Mouse (Mus musculus) adrenal gland, postnatal 14 days (tissue): ENCODE data around the gene Spock2. TPM values are rescaled to one million over a fixed set of nuclear protein-coding genes. Genes with fewer than 3 reads are reported as not detected.
"Not testable (repeated sequence)": the region's sequence is repeated elsewhere in the genome, so short reads cannot be mapped to it uniquely, and the experiment has no call there.

Experiments
- DNase-seq: peaks from one replicate; pipeline ENCODE4 v3.0.0; 2021; ENCODE audit warnings: mixed read lengths
- total RNA-seq: library from RNA; stranded (reverse); gene quantifications from 2 replicates; pipeline ENCODE4 v1.2.3, GENCODE M21; 2021

Spock2 gene
- total RNA-seq, 1 experiment from 2014 or later = 34.9 TPM

DNA sequence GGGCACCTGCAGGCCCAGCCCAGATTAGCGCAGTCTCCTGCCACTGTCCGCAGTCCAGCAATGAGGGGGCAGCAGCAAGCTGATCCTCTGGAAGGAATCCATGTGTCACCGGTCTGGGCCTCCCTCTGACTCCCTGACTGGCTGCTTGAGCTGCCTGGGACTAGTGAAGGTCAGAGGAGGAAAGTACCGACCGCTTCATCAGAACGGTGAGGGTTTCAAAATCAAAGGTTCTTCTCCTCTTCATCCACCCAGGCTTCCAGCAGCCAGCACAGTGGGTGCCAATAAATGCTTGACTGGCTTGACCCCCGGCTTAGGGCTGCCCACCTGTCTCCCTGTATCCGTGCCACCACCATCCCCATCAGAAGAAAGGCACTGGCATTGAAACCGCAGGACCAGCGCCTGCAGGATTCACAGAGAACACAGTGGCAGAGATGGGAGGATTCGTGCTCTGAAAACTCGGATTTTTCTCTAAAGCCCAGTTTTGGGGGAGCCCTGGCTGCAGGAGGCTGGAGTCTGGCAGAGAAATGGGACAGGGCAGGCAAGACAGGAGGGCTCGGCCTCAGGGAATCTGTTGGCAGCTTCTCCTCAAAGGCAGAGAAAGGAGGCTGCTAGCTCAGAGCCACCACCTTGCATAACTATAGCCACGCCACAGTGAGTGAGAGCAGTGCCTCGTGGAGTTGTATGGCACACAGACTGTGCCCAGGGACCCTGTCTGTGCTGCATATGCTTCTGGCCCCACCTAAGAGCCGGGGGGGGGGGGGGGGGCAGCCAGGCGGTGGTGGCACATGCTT is 2.5 kb downstream of the Spock2 start:
- peak; percentile 36 for DNase-seq

DNA sequence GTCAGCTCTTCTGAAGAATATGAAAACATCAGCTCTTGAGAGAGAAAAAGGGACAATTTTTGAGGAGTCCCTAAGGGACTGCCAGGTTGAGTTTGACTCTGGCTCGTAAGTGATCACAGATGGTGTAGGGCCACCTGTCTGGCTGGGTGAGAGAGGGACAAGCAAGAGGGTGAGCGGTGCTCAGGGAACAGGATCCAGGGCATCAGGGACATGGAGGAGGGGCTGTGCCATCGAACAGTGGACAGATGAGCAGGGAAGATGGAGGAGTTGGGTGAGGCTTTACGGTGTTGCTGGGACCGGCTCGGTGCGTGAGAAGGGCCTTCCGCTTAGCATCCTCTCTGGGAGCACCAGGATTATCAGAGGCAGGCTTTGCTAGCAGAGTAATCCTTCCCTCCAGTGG is 3.3 kb downstream of the Spock2 start:
- DNase-seq = no peak

DNA sequence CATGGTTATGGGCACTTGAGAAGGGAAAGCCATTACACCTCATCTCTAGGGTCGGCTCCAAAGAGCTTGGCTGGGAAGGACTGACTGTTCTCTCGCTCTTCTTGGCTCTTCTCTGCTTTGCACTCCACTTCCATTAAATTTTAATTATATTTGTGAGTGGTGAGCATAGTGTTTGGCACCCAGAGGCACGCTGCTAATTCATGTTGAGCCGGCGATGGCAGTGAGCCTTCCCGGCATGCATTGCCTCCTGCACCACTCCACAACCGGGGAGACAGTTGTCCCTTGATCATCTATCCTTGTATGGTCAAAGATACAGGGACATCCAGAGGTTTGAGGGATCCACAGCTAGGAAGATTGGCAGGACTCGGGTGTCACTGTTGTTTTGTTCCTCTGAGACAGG is 4.0 kb downstream of the Spock2 start:
- no peak for DNase-seq

DNA sequence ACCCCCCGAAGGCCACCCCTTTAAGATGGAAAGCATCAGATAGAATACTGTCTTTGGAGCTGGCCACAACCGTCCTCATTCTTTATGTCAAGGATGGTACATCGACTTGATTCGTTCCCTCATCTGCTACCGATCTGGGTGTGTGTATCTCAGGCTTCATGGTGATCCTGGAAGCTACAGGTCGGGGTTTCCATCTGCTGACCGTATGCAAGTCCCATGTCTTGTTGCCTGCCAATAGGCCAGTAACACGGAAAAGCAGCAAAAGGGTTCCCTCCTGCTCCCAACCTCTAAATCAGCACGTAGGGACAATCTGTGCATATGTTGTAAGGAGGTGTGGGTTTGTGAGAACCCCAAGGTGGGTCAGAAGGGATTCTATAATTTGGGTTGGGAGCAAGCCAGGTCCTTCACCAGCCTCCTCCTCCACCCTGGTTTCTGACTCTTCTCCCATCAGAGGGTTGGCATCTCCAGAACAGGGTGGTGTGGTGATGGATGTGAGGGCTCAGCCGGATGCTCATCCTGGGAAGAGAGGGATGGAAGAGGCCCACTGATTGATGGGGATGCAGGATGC is 5.0 kb downstream of the Spock2 start:
- DNase-seq = no peak

DNA sequence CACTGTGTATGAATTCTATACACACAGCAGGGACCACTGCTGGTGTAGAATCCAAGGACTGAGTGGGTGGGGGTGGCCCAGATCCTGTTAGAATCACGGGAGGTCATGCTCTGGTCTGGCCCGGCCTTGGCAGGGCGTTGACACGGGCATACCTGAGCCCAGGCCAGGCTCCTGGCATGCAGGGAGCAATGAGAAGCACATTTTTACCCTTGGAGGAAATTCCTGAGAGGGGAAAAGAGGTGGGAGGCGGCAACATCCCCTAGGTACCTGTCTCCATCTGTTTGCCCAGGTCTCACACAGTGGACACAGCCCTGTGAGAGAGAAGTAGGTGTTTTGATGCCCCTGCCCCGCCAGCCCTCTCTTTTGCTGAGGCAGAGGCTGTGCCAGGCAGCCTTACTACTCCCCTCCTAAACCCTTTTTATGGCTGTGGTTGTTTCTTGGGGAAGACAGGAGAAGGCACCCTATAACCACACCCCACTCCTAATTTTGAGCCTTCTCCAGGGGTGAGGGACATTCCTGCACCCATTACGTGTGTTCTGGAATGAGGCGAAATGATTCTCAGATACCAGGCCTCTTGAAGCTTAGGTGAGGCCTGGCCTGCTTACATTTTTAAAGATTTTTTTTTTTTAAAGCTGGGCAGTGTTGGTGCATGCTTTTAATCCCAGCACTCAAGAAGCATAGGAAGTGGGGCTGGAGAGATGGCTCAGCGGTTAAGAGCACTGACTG is 8.1 kb downstream of the Spock2 start:
- no peak for DNase-seq

DNA sequence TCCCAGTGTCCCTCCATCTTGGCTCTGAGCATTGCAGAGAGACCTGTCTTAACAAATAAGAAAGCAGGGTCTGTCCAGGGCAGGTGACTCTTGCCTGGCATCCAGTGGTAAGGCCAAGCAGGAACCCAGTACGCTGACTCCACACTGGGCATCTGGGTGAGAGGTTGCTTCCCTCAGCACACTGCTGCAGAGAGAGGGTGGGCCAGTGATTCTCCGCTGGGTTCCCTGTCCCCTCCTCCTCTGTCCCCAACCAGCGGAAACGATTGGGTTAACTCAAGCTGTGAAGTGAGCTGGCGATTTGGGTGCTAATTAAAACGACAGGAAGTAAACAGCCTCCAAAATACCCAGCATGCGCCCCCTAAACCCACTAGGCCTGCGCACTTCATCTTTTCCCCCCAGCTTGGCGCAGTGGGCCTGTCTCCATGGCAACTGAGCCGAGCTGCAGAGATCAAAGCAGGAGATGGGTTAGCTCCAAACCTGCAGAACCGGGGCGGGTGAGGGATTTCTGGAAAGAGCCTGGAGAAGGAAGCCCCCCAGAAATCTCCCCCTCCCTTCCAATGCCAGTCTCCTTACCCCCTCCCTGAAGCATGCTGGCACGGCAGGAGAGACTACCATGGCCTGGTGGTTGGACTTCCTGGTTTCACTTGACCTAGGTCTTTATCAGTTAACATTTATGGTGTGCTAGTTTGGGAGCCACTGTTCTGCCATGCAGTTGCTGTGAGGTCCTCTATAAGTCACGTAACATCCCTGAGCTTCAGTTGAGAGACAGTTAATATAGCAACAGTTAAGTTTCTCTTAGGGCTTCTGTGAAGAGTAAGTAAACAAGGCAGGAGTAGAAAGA is 9.5 kb downstream of the Spock2 start:
- DNase-seq = peak; percentile 57

DNA sequence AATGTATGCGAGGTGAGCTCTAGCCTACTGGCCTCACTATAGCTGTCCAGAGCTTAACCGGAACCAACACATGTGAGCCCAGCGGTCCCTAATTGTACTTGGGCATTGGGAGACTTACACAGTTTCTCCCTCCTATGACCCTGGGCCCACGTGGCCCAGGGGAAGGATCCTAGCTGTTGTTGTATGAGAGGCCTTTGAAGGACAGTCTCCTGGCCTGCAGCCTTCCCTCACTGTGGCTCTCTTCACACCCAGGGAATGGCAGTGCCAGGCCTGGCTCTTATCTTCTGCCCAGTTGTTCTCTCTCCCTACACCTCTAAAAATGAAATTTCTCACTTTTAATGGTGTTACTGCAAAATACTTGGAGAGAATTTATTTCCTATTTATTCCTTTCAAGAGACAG is 11.0 kb downstream of the Spock2 start:
- DNase-seq = peak; percentile 56

DNA sequence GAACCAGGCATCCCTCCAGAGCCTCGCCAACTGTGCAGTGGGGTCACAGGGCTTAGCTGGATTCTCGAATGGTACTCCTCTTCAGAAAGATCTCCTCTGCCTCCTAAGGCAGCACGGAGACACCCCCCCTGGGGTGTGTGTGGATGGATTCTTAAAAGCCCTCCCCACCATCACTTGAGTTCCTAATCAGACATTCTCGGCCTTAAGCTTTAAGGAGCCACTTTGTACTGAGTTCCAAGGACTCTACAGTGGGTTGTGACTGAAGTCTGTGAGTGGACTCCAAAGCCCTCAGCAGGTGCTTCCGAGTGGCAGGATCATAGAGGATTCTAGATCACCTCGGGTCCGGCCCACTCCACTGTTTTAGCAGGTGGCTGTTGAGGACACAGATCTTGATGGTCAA is 12.4 kb downstream of the Spock2 start:
- DNase-seq = no peak

DNA sequence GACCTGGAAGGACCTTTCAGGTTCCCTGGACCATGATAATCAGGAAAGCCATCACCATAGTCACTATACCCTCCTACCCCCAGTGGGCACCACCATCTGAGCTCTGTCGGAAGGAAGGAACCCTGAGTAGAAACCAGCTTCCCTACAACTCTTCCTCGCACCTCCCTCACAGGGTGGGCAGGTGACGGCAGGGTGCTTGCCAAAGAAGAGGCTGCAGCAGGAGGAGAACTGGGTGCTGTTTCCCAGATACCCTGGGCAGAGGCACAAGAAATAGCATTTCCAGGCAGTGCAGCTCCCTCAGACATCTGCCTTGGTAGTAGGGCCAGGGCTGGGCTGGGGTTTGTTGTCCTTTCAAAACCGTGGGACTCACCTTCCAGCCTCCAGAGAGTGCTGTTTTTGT is 14.6 kb downstream of the Spock2 start:
- DNase-seq = no peak

DNA sequence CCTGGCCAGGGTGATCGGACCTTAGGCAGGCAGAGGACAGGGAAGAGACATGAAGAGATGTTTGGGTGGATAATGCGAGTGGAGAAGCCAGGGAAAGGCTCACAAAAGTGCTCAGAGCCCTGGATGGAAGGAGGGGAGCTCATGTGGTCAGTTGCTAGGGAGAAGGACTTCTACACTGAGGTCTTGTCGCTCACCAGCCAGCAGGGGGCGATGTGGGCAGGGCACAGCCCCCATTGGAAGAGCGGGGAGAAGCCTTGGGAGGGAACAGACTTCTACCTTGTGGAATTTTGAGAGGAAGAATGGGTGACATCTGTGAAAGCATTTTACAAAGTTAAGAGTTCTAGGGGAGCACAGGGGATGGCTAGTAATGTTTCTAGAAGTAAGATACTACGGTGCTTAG is 18.1 kb downstream of the Spock2 start:
- DNase-seq = peak; percentile 64

DNA sequence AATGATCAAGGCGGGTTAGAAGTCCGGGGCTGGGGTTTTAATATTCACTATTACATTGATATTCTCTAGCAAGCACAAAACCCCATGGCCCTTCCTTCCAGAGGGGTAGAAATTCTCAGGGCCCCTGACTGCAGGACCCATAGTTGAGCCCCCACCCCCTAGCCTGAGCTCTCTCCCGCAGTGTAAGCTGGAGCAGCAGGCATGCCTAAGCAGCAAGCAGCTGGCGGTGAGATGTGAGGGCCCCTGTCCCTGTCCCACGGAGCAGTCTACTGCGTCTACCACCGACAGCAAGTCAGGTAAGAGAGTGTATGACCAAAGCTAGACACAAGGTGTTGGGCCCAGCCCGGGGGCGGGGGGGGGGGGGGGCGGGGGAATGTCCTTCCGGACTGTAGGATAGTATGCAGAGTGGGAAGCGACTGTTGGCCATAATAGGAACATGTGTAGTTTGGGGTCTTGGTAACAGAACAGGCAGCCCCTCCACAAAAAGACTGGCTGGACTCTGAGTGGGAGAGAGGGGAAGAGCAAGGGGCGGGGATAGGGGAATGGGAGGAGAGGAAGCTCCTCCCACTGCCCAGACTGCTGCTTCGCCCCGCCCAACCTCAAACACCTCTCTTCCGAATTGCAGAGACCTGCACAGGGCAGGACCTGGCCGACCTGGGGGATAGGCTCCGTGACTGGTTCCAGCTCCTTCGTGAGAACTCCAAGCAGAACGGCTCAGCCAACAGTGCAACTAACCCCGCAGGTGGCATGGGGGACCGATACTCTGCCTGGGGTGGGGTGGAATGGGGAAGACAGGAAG is 19.7 kb downstream of the Spock2 start:
- DNase-seq = no peak

DNA sequence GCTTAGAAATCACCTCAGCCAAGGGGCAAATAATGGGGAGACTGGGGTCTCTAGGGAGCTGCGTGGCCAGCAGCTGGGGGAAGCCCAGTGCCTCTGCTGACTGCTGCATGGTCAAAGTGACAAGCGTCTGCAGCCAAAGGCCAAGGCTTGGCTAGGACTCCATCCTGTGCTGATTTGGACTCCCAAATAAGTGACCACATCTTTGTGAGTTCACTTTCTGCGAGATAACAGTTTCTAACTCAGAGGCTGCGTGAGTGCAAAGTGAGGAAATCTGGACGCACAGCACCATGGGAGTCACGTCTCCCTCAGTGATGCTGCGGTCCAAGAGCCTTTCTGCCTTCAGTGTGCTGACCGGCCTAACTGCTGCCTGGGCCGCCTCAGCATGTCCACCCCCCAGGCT is 22.3 kb downstream of the Spock2 start:
- no peak for DNase-seq

DNA sequence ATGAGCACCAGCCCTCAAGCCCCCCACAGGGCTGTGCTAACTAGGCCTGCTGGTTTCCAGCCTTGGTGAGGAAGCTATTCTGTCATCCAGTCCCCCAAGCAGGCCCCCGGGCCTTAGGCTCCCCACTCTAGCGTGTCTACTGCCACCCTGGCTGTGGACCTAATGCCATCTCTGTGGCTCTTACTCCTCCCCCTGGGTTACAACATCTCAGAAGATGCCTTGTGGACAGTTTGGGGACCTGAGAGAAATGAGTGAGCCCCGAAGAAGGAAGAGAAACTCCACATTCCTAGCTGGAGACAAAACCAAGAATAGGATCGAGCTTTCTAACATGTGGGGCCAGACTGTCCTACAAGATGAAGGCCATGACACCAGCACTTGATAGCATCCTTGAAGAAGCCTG is 24.5 kb downstream of the Spock2 start:
- no peak for DNase-seq

DNA sequence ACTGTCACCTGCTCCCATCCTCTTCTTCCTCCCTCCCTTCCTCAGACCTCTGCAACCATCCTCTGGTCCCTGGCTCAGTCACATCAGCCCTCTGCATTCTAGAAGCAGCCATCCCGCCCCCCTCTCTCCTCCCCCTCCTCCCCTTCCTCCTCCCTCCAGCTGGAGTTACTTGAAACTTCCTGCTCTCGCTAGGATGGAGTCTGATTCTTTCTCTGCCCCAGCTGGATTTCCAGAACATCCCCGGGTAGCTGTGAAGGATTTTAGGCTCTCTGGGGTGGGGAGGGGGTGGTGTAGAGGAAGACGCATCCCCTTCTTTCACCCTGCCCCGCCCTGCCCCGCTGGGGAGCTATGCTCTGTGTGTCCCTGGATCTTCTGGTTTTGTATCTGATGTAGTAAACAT is 27.5 kb downstream of the Spock2 start:
- DNase-seq = no peak

DNA sequence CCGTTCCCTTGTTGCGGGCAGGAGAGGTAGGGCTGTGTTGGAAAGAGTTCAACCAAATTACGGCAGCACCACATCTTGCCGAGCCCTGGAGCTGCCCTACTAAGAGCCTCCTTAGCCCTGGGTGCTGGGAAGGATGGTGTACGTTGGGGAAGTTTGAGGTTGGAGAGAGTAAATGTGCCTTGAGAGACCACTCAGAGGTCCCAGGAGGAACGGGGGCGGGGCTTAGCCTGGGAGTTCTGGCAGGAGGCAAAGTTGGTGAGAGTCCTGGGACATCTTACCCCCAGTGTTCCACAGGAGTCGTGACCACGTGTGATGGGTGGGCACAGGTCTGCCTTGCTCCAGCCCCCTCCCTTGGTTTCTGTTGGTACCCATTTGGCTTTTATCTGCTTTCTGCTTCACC is 28.2 kb downstream of the Spock2 start:
- no peak for DNase-seq

DNA sequence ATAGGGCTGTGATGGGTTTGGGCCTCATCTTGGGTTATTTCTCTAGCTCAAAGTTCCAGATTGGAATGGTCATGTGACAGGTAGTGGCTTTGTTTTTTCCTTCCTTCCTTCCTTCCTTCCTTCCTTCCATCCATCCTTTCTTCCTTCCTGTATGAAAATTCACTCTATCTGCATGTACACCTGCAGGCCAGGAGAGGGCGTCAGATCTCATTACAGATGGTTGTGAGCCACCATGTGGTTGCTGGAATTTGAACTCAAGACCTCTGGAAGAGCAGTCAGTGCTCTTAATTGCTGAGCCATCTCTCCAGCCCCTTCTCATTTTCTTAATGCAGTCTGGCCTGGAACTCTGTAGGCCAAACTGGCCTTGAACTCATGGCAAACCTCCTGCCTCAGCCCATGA is 30.0 kb downstream of the Spock2 start:
- not testable (repeated sequence) for DNase-seq

DNA sequence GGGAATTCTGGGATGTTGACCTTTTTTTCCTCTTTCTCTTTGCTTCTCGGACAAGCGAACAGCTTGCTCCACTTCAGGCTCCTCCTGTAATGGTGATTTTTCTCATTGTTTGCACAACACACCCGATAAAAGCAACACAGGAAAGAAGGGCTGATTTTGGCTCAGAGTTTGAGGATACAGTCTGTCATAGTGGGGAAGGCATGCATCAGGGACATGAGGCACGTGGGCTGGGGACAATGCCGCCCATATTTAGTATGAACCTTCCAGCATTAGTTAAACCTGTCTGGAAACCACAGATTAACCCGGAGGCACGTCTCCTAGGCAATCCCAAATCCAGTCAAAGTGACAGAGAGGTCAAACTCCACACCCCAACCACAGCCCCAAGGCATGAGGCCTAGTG is 30.9 kb downstream of the Spock2 start:
- no peak for DNase-seq

DNA sequence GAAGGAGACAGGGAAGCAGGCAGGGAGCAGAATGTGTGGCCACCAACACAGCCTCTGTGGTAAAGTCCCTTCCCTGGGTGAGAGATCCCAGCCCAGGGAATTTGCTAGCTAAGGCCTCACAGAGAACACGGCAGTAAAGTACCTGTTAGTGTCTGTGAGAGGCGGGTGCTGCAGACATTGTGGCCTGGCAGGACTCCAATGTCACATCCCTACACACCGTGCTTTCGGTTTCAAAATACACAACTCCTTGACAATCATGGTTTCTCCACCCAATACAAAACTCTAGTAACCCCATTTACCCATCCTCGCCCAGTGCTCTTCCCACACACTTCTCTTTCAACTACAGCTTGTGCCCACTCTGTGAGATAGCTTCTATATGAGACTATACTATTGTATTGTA is 32.7 kb downstream of the Spock2 start:
- no peak for DNase-seq

DNA sequence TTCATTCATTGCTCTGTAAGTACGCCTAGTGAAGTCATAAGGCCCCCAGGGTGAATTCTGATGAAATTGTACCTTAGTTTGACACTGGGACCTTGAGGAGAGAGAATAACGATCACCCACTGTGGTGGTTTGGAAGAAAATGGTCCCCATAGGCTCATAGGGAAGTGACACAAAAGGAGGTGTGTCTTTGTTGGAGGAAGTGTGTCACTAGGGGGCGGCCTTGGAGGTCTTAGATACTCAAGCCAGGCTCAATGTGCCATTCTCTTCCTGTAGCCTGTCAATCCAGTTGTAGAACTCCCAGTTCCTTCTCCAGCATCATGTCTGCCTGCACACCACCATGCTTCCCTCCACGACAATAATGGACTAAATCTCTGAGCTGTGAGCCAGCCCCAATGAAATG is 34.7 kb downstream of the Spock2 start:
- no peak for DNase-seq

DNA sequence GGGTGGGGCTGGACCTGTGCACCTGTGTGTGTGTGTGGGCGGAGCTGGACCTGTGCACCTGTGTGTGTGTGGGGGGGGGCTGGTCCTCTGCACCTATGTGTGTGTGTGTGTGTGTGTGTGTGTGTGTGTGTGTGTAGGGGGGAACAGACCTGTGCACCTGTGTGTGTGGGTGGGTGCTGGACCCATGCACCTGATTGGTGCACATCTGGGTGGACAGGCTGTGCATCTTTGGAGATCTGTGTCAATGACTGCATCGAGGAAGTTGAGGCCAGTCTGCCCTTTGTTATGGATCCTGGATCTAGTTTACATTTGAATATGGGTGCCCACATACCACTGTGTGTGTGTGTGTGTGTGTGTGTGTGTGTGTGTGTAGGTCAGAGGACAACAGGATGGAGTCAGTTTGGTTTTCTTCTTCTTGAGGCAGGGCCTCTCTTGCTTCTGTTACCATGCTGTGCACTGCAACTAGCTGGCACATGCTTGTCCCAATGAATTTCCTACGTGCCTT is 35.7 kb downstream of the Spock2 start:
- DNase-seq = no peak

DNA sequence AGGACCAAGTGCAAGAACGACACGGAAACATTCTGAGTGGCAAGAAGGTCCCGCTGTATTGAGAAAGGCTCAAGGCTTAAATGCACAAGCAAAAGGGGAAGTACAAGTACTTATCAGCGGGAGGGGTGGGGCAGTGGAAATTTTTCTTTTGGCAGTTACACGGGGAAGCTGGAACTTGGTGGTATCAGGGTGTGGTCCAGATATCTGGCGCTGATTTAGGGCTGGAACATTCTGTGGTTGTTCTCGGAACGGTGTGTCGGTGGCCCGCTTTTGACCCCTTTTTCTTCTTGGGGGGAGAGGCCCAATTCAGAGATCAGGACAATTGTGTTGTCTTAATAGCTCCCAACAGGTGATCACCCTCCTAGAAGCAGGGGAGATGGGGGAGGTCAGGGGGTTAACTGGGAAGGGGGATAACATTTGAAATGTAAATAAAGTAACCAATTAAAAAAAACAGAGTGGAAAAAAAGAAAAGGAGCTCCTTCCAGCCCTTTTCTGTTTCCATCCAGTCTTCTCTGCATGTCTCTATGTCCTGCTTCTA is 41.6 kb downstream of the Spock2 start:
- DNase-seq = not testable (repeated sequence)
